8 mouse cellular contexts compared by ENCODE assay signal in genomic region chr2:92600348-92600670, GRCm38 (mm10). TPM values are rescaled to one million over a fixed set of nuclear protein-coding genes. Genes with fewer than 3 reads are reported as not detected.
DNase-seq lines count a peak whose midpoint lies in the region; ATAC-seq and TF ChIP-seq lines count a peak whose summit lies in the region.

No protein-coding gene starts in this region.

- 2% methylated on average over 17 of the region's 17 CpGs for WGBS in kidney, postnatal 0 days
- under 1% methylated on average over 17 of the region's 17 CpGs for WGBS in embryonic facial prominence, embryonic 11.5 days
- under 1% methylated on average over 17 of the region's 17 CpGs for WGBS in hindbrain, postnatal 0 days
- 1% methylated on average over 15 of the region's 17 CpGs for WGBS in midbrain, postnatal 0 days

- H3K36me3 ChIP-seq in kidney, postnatal 0 days (ENCODE audit: insufficient read depth, low read length) = no peaks in the 10 kb centered on the region
- H3K36me3 ChIP-seq in embryonic facial prominence, embryonic 11.5 days (replicated peaks; ENCODE audit: control insufficient read depth, insufficient read depth, low read depth, low read length) = no peaks in the 10 kb centered on the region
- H3K36me3 ChIP-seq in hindbrain, postnatal 0 days (ENCODE audit: insufficient read depth, low read length) = no peaks in the 10 kb centered on the region
- H3K36me3 ChIP-seq in midbrain, postnatal 0 days (ENCODE audit: insufficient read depth, low read length) = no peaks in the 10 kb centered on the region

- no peaks in the 10 kb centered on the region for H3K9me3 ChIP-seq in kidney, postnatal 0 days (replicated peaks; ENCODE audit: low read length)
- H3K9me3 ChIP-seq in embryonic facial prominence, embryonic 11.5 days (replicated peaks; ENCODE audit: control insufficient read depth, low read length) = no peaks in the 10 kb centered on the region
- no peaks in the 10 kb centered on the region for H3K9me3 ChIP-seq in hindbrain, postnatal 0 days (ENCODE audit: low read length)
- H3K9me3 ChIP-seq in midbrain, postnatal 0 days (ENCODE audit: low read length) = no peaks in the 10 kb centered on the region

- H3K4me2 ChIP-seq in kidney, postnatal 0 days (ENCODE audit: low read length) = peak overlapping the region; percentile 96
- H3K4me2 ChIP-seq in embryonic facial prominence, embryonic 11.5 days (ENCODE audit: low read depth, low read length) = peak overlapping the region; percentile 99
- H3K4me2 ChIP-seq in hindbrain, postnatal 0 days (ENCODE audit: low read depth, low read length) = peak overlapping the region; percentile 93
- peak overlapping the region; percentile 74 for H3K4me2 ChIP-seq in midbrain, postnatal 0 days (ENCODE audit: low read depth, low read length, poor library complexity, severe bottlenecking)

- H3K4me1 ChIP-seq in kidney, postnatal 0 days (replicated peaks; ENCODE audit: insufficient read depth, low read length) = peaks cover 22% of the 10 kb centered on the region
- peaks cover 3% of the 10 kb centered on the region for H3K4me1 ChIP-seq in embryonic facial prominence, embryonic 11.5 days (ENCODE audit: control insufficient read depth, insufficient read depth, low read length)
- H3K4me1 ChIP-seq in hindbrain, postnatal 0 days (ENCODE audit: insufficient read depth, low read length) = peaks cover 19% of the 10 kb centered on the region; the same call in 1 of the 2 replicates
- H3K4me1 ChIP-seq in midbrain, postnatal 0 days (ENCODE audit: insufficient read depth, low read length) = peaks cover 15% of the 10 kb centered on the region

- no peaks in the 10 kb centered on the region for H3K27me3 ChIP-seq in kidney, postnatal 0 days (ENCODE audit: insufficient read depth, low read length)
- peaks cover 16% of the 10 kb centered on the region for H3K27me3 ChIP-seq in embryonic facial prominence, embryonic 11.5 days (ENCODE audit: control insufficient read depth, insufficient read depth, low read length)
- no peaks in the 10 kb centered on the region for H3K27me3 ChIP-seq in hindbrain, postnatal 0 days (ENCODE audit: insufficient read depth, low read length)
- no peaks in the 10 kb centered on the region for H3K27me3 ChIP-seq in midbrain, postnatal 0 days (ENCODE audit: insufficient read depth, low read length)

- no peak for ATAC-seq in kidney, postnatal 0 days (replicated peaks; ENCODE audit: low FRiP score, low read depth)
- ATAC-seq in embryonic facial prominence, embryonic 11.5 days (replicated peaks; ENCODE audit: insufficient number of reproducible peaks, low FRiP score, low TSS enrichment, low read depth) = no peak
- peak; percentile 5 for ATAC-seq in hindbrain, postnatal 0 days
- no peak for ATAC-seq in midbrain, postnatal 0 days (ENCODE audit: low FRiP score)

- no peak for DNase-seq in kidney, postnatal 0 days (ENCODE audit: low spot score)
- DNase-seq in kidney, postnatal 25 days = no peak
- no peak for DNase-seq in embryonic facial prominence, embryonic 11.5 days (ENCODE audit: low spot score)
- no peak for DNase-seq in hindbrain, postnatal 0 days (ENCODE audit: low spot score)
- DNase-seq in midbrain, postnatal 0 days (ENCODE audit: low spot score) = peak; percentile 9
- no peak for DNase-seq in cerebellum, adult 9-10 months
- no peak for DNase-seq in ovary, postnatal 10 days (ENCODE audit: low spot score)
- DNase-seq in adipocyte (ENCODE audit: low spot score) = no peak

- TF ChIP-seq CTCF in kidney, postnatal 0 days (IDR thresholded peaks at IDR 0.05; ENCODE audit: low read depth) = no peak
- no peak for TF ChIP-seq CTCF in hindbrain, postnatal 0 days (IDR thresholded peaks at IDR 0.05; ENCODE audit: low read depth)
- TF ChIP-seq CTCF in midbrain, postnatal 0 days (IDR thresholded peaks at IDR 0.05) = no peak

- H3K4me3 ChIP-seq in kidney, postnatal 0 days (replicated peaks; ENCODE audit: low read depth, low read length) = peak overlapping the region; percentile 74
- peak overlapping the region; percentile 71 for H3K4me3 ChIP-seq in embryonic facial prominence, embryonic 11.5 days (ENCODE audit: low read depth, low read length)
- peak overlapping the region; percentile 76 for H3K4me3 ChIP-seq in hindbrain, postnatal 0 days (ENCODE audit: low read length)
- H3K4me3 ChIP-seq in midbrain, postnatal 0 days (ENCODE audit: low read depth, low read length) = peak overlapping the region; percentile 92

- H3K27ac ChIP-seq in kidney, postnatal 0 days = no peak overlapping the region
- no peak overlapping the region for H3K27ac ChIP-seq in embryonic facial prominence, embryonic 11.5 days (replicated peaks; ENCODE audit: low read depth, low read length)
- H3K27ac ChIP-seq in hindbrain, postnatal 0 days = peak overlapping the region; percentile 74; the same call in 1 of the 2 replicates
- peak overlapping the region; percentile 85 for H3K27ac ChIP-seq in midbrain, postnatal 0 days (ENCODE audit: low read depth, low read length)

- H3K9ac ChIP-seq in kidney, postnatal 0 days (ENCODE audit: low read depth, low read length) = peak overlapping the region; percentile 63
- H3K9ac ChIP-seq in embryonic facial prominence, embryonic 11.5 days (replicated peaks; ENCODE audit: low read length) = peak overlapping the region; percentile 76
- H3K9ac ChIP-seq in hindbrain, postnatal 0 days (replicated peaks; ENCODE audit: low read length) = peak overlapping the region; percentile 85
- peak overlapping the region; percentile 98 for H3K9ac ChIP-seq in midbrain, postnatal 0 days (replicated peaks; ENCODE audit: low read length, poor library complexity, severe bottlenecking)

RNA-seq across cellular contexts. Expression of gene Chst1, which starts 0.8 kb away (rescaled TPM):
- polyA plus RNA-seq in kidney, postnatal 0 days (2015; fragmentation: Nextera tagmentation; extraction: Ambion mirVana) = 6.6 and 6.8 TPM in 2 replicates
- 2.4 and 3.4 TPM in 2 replicates for polyA plus RNA-seq in embryonic facial prominence, embryonic 11.5 days (2014; fragmentation: Nextera tagmentation; extraction: Ambion mirVana)
- 34.9 and 49.2 TPM in 2 replicates for total RNA-seq in hindbrain, postnatal 0 days (2014; rRNA removed)
- 23.2 and 24.4 TPM in 2 replicates for polyA plus RNA-seq in hindbrain, postnatal 0 days (2015; fragmentation: Nextera tagmentation; extraction: Ambion mirVana)
- 64.4 and 73.8 TPM in 2 replicates for total RNA-seq in midbrain, postnatal 0 days (2014; rRNA removed)
- polyA plus RNA-seq in midbrain, postnatal 0 days (2015; fragmentation: Nextera tagmentation; extraction: Ambion mirVana) = 39.5 and 43.0 TPM in 2 replicates

Comparison
In these comparisons a context has a peak if more than half of its experiments do, and no peak if none do; other contexts are left out.
1. H3K27ac ChIP-seq: peak in hindbrain, postnatal 0 days (single experiment) and midbrain, postnatal 0 days (single experiment); none in kidney, postnatal 0 days (single experiment) and embryonic facial prominence, embryonic 11.5 days (single experiment).
2. Peak in every context shown above with its lines, with median percentiles within 50 percentile points of each other: H3K4me2 ChIP-seq, H3K4me3 ChIP-seq and H3K9ac ChIP-seq.